Mouse (Mus musculus) liver, postnatal 0 days (tissue): ENCODE measurements around the gene Dctd.

Experiments
- CTCF ChIP-seq: sonication (generic); IDR thresholded peaks from 2 replicates; pipeline ENCODE4 v1.5.1; 2016; ENCODE audit warnings: antibody characterized with exemption, low read depth
- EP300 ChIP-seq: IDR thresholded peaks from 2 replicates; pipeline ENCODE4 v1.6.1; 2016; ENCODE audit warnings: antibody characterized with exemption, low read depth, mild to moderate bottlenecking

- no peak for TF ChIP-seq CTCF
- no peak for TF ChIP-seq EP300
Measured at GRCm38 (mm10) chr8:48053611-48054010, 45.3 kb upstream of the Dctd start.
